Mouse (Mus musculus): Measurements from ENCODE around the gene Ermp1. TPM values are rescaled to one million over a fixed set of nuclear protein-coding genes. Genes with fewer than 3 reads are reported as not detected.

The Ermp1 gene
- total and polyA plus RNA-seq, 3 experiments: 68.4 to 167 (median 82.0) TPM

GRCm38 (mm10) chr19:29653768-29654265, 5.6 kb upstream of the Ermp1 start:
- TF ChIP-seq RCOR1 (IDR thresholded peaks at IDR 0.05; ENCODE audit: low read depth, low read length): no peak
- TF ChIP-seq CTCF (IDR thresholded peaks at IDR 0.05 in 2 of 3, conservative IDR thresholded peaks at IDR 0.05 in 1 of 3; ENCODE audit: control insufficient read depth in 1 of 3, insufficient read depth in 1 of 3, low read depth in 2 of 3, low read length in 3 of 3, poor library complexity in 1 of 3, severe bottlenecking in 1 of 3): no peak
- no peak for TF ChIP-seq BHLHE40 (IDR thresholded peaks at IDR 0.05; ENCODE audit: borderline replicate concordance, low read depth, low read length)
- no peak for TF ChIP-seq POLR2AphosphoS5 (IDR thresholded peaks at IDR 0.05; ENCODE audit: borderline replicate concordance, low read depth, low read length)
- TF ChIP-seq EP300 (IDR thresholded peaks at IDR 0.05; ENCODE audit: low read depth in 1 of 2, low read length in 2 of 2): no peak
- TF ChIP-seq TBP (IDR thresholded peaks at IDR 0.05; ENCODE audit: low read depth, low read length): no peak
- TF ChIP-seq ETS1 (IDR thresholded peaks at IDR 0.05; ENCODE audit: low read depth, low read length): no peak
- TF ChIP-seq HCFC1 (IDR thresholded peaks at IDR 0.05; ENCODE audit: low read depth, low read length): no peak
- TF ChIP-seq ZKSCAN1 (IDR thresholded peaks at IDR 0.05; ENCODE audit: low read depth, low read length): no peak
- no peak for TF ChIP-seq JUND (IDR thresholded peaks at IDR 0.05; ENCODE audit: low read depth, low read length)
- TF ChIP-seq USF1 (IDR thresholded peaks at IDR 0.05; ENCODE audit: low read depth, low read length): no peak
- no peak for TF ChIP-seq TAL1 (IDR thresholded peaks at IDR 0.05; ENCODE audit: low read length)
- no peak for TF ChIP-seq MYB (IDR thresholded peaks at IDR 0.05; ENCODE audit: low read depth, low read length)
- TF ChIP-seq MAZ (IDR thresholded peaks at IDR 0.05; ENCODE audit: low read depth, low read length): no peak
- TF ChIP-seq GABPA (IDR thresholded peaks at IDR 0.05; ENCODE audit: low read depth, low read length): no peak
- no peak for TF ChIP-seq E2F4 (IDR thresholded peaks at IDR 0.05; ENCODE audit: borderline replicate concordance, low read depth, low read length)
- no peak for TF ChIP-seq POLR2A (IDR thresholded peaks at IDR 0.05; ENCODE audit: control insufficient read depth in 1 of 2, insufficient read depth in 1 of 2, low read depth in 1 of 2, low read length in 2 of 2, poor library complexity in 1 of 2)
- no peak for TF ChIP-seq SMC3 (IDR thresholded peaks at IDR 0.05; ENCODE audit: low read depth, low read length)
- no peak for TF ChIP-seq MAFK (IDR thresholded peaks at IDR 0.05; ENCODE audit: borderline replicate concordance, low read depth, low read length)
- no peak; a peak in 1 of 4 replicates for TF ChIP-seq USF2 (IDR thresholded peaks at IDR 0.05; ENCODE audit: borderline replicate concordance in 1 of 2, insufficient read depth in 1 of 2, low read depth in 1 of 2, low read length in 2 of 2)
- Histone ChIP-seq H3K27ac (ENCODE audit: control insufficient read depth, low read depth, low read length) (no peak overlapping the region), H3K9me3 (replicated peaks; ENCODE audit: insufficient read depth, low read length) (no peaks in the 10 kb centered on the region), H3K9ac (ENCODE audit: control insufficient read depth, low read depth, low read length, poor library complexity, severe bottlenecking) (no peak overlapping the region), H3K4me3 (ENCODE audit: control insufficient read depth in 1 of 2, insufficient read depth in 1 of 2, low read depth in 2 of 2, low read length in 2 of 2) (no peak overlapping the region), H3K27me3 (ENCODE audit: control insufficient read depth in 1 of 2, insufficient read depth in 2 of 2, low read length in 2 of 2) (peaks cover 0 to 2% of the 10 kb centered on the region in 2 experiments; a peak in 1 of 4 replicates), H3K4me1 (ENCODE audit: control insufficient read depth in 1 of 2, insufficient read depth in 2 of 2, low read length in 2 of 2) (peaks cover 12 to 16% of the 10 kb centered on the region in 2 experiments), H3K79me2 (ENCODE audit: control insufficient read depth, insufficient read depth, low read length, poor library complexity) (no peaks in the 10 kb centered on the region), H3K36me3 (ENCODE audit: control insufficient read depth in 1 of 2, insufficient read depth in 2 of 2, low read length in 2 of 2) (peaks cover 0 to 20% of the 10 kb centered on the region in 2 experiments; a peak in 2 of 4 replicates)
- no peak for DNase-seq (ENCODE audit: low read depth, low spot score)

- Histone ChIP-seq H3K9ac (ENCODE audit: control insufficient read depth, low read depth, low read length, poor library complexity, severe bottlenecking) (no peak overlapping the region), H3K4me1 (ENCODE audit: control insufficient read depth in 1 of 2, insufficient read depth in 2 of 2, low read length in 2 of 2) (peaks cover 13 to 23% of the 10 kb centered on the region in 2 experiments), H3K27me3 (ENCODE audit: control insufficient read depth in 1 of 2, insufficient read depth in 2 of 2, low read length in 2 of 2) (no peaks in the 10 kb centered on the region), H3K36me3 (ENCODE audit: control insufficient read depth in 1 of 2, insufficient read depth in 2 of 2, low read length in 2 of 2) (peaks cover 14 to 28% of the 10 kb centered on the region in 2 experiments), H3K9me3 (replicated peaks; ENCODE audit: insufficient read depth, low read length) (no peaks in the 10 kb centered on the region), H3K79me2 (ENCODE audit: control insufficient read depth, insufficient read depth, low read length, poor library complexity) (peaks cover 20% of the 10 kb centered on the region), H3K4me3 (ENCODE audit: control insufficient read depth in 1 of 2, insufficient read depth in 1 of 2, low read depth in 2 of 2, low read length in 2 of 2) (no peak overlapping the region), H3K27ac (ENCODE audit: control insufficient read depth, low read depth, low read length) (no peak overlapping the region)
- peak; percentile 76 for DNase-seq (ENCODE audit: low read depth, low spot score)
- TF ChIP-seq MAZ (IDR thresholded peaks at IDR 0.05; ENCODE audit: low read depth, low read length) (no peak), ETS1 (IDR thresholded peaks at IDR 0.05; ENCODE audit: low read depth, low read length) (peak; percentile 78), GATA1 (IDR thresholded peaks at IDR 0.05; ENCODE audit: low read depth, low read length) (peak; percentile 98), HCFC1 (IDR thresholded peaks at IDR 0.05; ENCODE audit: low read depth, low read length) (0 out of 2 replicates have a peak, but pooled peaks have one; percentile 36), POLR2AphosphoS5 (IDR thresholded peaks at IDR 0.05; ENCODE audit: borderline replicate concordance, low read depth, low read length) (no peak), SIN3A (IDR thresholded peaks at IDR 0.05; ENCODE audit: low read length) (peak; percentile 70), EP300 (IDR thresholded peaks at IDR 0.05; ENCODE audit: low read depth in 1 of 2, low read length in 2 of 2) (peak; percentile 94), MAX (IDR thresholded peaks at IDR 0.05; ENCODE audit: low read length) (no peak), RCOR1 (IDR thresholded peaks at IDR 0.05; ENCODE audit: low read depth, low read length) (peak; percentile 94), TCF12 (IDR thresholded peaks at IDR 0.05; ENCODE audit: low read depth, low read length) (peak; percentile 93), TAL1 (IDR thresholded peaks at IDR 0.05; ENCODE audit: low read length) (peak; percentile 52; the same call in 1 of the 2 replicates)
These were observed 1.5 kb upstream of the Ermp1 start for GRCm38 (mm10) chr19:29649683-29650082.

Data from MEL (cell line).